Mouse (Mus musculus): Measurements from ENCODE around the gene Tsen54.

- TF ChIP-seq POLR2A (IDR thresholded peaks at IDR 0.05; ENCODE audit: insufficient read depth, low read depth, low read length) (no peak), CTCF (IDR thresholded peaks at IDR 0.05) (no peak)
Measured at GRCm38 (mm10) chr11:115780141-115781070, 34.1 kb upstream of the Tsen54 start.

Measured in heart, adult 2 months (tissue).